Mouse (Mus musculus): ENCODE measurements around the gene Scn10a. TPM values are rescaled to one million over a fixed set of nuclear protein-coding genes. Genes with fewer than 3 reads are reported as not detected.

The Scn10a gene
- polyA plus RNA-seq, 2 experiments: 0.10 TPM; not detected in 1

DNA sequence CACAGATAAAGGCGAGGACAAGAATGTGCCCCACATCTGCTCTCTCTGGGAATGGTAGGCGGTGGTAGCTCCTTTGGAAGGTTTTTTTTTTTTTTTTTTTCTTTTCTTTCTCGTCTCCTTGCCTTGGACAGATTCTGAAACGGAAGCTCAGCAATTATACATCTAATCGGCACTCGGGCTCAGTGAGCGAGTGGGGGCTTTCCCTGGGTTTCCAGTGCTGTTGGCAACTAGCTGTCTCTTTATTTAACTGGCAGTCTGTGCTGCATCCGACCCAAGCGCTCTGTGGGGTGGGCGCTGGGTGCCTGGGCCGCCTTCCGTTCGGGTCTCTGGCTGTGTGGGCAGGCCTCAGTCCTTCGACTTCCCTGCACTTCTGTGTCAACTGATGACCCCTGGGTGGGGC, 146.1 kb downstream of the Scn10a start:
- ATAC-seq (ENCODE audit: low FRiP score, low read depth): no peak
- no peak for DNase-seq (ENCODE audit: low spot score)
- Histone ChIP-seq H3K27me3 (ENCODE audit: control insufficient read depth, insufficient read depth, low read length) (peaks cover 56% of the 10 kb centered on the region), H3K4me3 (replicated peaks; ENCODE audit: low read length) (no peak overlapping the region), H3K9ac (ENCODE audit: low read depth, low read length, severe bottlenecking) (no peak overlapping the region), H3K4me1 (ENCODE audit: control insufficient read depth, insufficient read depth, low read length) (no peaks in the 10 kb centered on the region), H3K36me3 (ENCODE audit: control insufficient read depth, insufficient read depth, low read length) (no peaks in the 10 kb centered on the region), H3K4me2 (replicated peaks; ENCODE audit: low read depth, low read length, severe bottlenecking) (no peak overlapping the region), H3K27ac (replicated peaks; ENCODE audit: low read depth, low read length) (no peak overlapping the region), H3K9me3 (ENCODE audit: control insufficient read depth, low read length) (no peaks in the 10 kb centered on the region)
- 45% methylated on average over 14 of the region's 14 CpGs for WGBS
- no peak for TF ChIP-seq POLR2A (IDR thresholded peaks at IDR 0.05; ENCODE audit: borderline replicate concordance, extremely low read depth, insufficient read depth, insufficient read length)

DNA sequence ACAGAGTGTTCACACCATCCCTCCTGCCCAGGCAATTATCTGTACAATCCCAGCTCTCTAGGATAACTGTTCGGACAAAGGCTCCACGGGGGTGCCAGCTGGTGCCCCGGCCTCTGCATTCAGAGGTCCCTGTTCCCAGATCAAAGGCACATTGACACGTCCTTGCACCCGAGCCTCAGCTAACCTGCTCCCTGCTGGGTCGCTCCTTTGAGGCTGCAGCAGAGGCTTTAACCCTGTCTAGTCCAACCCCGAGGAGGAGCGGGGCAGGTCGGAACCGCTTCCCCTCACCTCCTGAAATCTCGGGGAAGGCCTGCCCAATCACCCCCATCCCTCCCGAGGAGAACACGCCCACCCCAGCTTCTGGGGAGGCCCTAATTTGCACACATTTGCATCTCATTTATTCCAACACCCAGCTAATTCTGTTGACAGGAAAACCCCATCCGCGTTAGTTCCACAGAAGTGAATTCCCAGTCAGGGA, 147.7 kb downstream of the Scn10a start:
- Histone ChIP-seq H3K4me2 (replicated peaks; ENCODE audit: low read depth, low read length, severe bottlenecking) (no peak overlapping the region), H3K27me3 (ENCODE audit: control insufficient read depth, insufficient read depth, low read length) (peaks cover 41% of the 10 kb centered on the region), H3K9ac (ENCODE audit: low read depth, low read length, severe bottlenecking) (no peak overlapping the region), H3K27ac (replicated peaks; ENCODE audit: low read depth, low read length) (no peak overlapping the region), H3K9me3 (ENCODE audit: control insufficient read depth, low read length) (no peaks in the 10 kb centered on the region), H3K4me1 (ENCODE audit: control insufficient read depth, insufficient read depth, low read length) (no peaks in the 10 kb centered on the region), H3K4me3 (replicated peaks; ENCODE audit: low read length) (no peak overlapping the region), H3K36me3 (ENCODE audit: control insufficient read depth, insufficient read depth, low read length) (no peaks in the 10 kb centered on the region)
- no peak for DNase-seq (ENCODE audit: low spot score)
- WGBS: 3% methylated on average over 14 of the region's 15 CpGs
- ATAC-seq (ENCODE audit: low FRiP score, low read depth): no peak
- TF ChIP-seq POLR2A (IDR thresholded peaks at IDR 0.05; ENCODE audit: borderline replicate concordance, extremely low read depth, insufficient read depth, insufficient read length): no peak

DNA sequence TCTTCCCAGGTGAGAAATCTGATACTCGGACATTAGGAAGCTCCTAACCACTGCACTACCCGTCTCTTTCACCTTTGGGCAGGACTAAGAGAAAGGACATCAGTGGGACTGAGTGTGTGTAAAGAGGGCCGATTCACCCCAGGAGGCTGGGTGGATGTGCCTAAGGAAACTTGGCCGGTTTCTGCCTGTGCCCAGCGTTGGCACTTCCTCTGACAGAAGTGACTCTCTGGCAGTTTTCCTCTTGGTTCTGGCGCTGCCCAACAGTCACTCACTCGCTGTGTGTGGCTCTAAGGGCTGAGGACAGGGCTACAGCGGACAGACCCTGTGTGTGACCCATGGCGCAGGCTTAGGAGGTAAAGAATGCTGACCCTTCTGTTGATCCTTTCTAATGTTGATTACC, 148.5 kb downstream of the Scn10a start:
- no peak overlapping the region for H3K4me3 ChIP-seq (replicated peaks; ENCODE audit: low read length)
- no peak overlapping the region for H3K27ac ChIP-seq (replicated peaks; ENCODE audit: low read depth, low read length)
- H3K36me3 ChIP-seq (ENCODE audit: control insufficient read depth, insufficient read depth, low read length): no peaks in the 10 kb centered on the region
- TF ChIP-seq POLR2A (IDR thresholded peaks at IDR 0.05; ENCODE audit: borderline replicate concordance, extremely low read depth, insufficient read depth, insufficient read length): no peak
- 12% methylated on average over 9 of the region's 9 CpGs for WGBS
- no peak for ATAC-seq (ENCODE audit: low FRiP score, low read depth)
- peaks cover 33% of the 10 kb centered on the region for H3K27me3 ChIP-seq (ENCODE audit: control insufficient read depth, insufficient read depth, low read length)
- H3K4me1 ChIP-seq (ENCODE audit: control insufficient read depth, insufficient read depth, low read length): no peaks in the 10 kb centered on the region
- no peaks in the 10 kb centered on the region for H3K9me3 ChIP-seq (ENCODE audit: control insufficient read depth, low read length)
- no peak overlapping the region for H3K4me2 ChIP-seq (replicated peaks; ENCODE audit: low read depth, low read length, severe bottlenecking)
- DNase-seq (ENCODE audit: low spot score): no peak
- no peak overlapping the region for H3K9ac ChIP-seq (ENCODE audit: low read depth, low read length, severe bottlenecking)

DNA sequence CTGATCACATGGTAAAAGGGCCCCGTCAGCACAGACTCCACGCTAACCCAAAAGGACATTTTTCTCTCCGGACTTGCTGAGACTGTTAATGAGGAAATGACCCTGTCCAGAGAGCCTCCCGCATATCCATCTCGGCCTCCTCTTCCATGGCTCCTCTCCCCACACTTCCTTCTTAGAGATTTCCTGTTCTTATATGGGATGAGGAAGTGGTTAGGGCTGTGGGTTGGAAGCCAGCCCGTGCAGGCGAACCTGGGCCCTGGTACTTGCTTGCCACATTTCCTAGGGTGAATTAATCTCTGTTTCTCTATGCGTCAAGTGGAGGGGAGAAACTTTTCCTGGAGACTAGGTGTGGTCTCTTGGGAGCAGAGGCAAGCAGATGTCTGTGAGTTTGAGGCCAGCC, 150.4 kb downstream of the Scn10a start:
- 70% methylated on average over 8 of the region's 8 CpGs for WGBS
- H3K9ac ChIP-seq (ENCODE audit: low read depth, low read length, severe bottlenecking): no peak overlapping the region
- H3K4me2 ChIP-seq (replicated peaks; ENCODE audit: low read depth, low read length, severe bottlenecking): no peak overlapping the region
- H3K36me3 ChIP-seq (ENCODE audit: control insufficient read depth, insufficient read depth, low read length): no peaks in the 10 kb centered on the region
- no peaks in the 10 kb centered on the region for H3K9me3 ChIP-seq (ENCODE audit: control insufficient read depth, low read length)
- no peak overlapping the region for H3K4me3 ChIP-seq (replicated peaks; ENCODE audit: low read length)
- no peak overlapping the region for H3K27ac ChIP-seq (replicated peaks; ENCODE audit: low read depth, low read length)
- TF ChIP-seq POLR2A (IDR thresholded peaks at IDR 0.05; ENCODE audit: borderline replicate concordance, extremely low read depth, insufficient read depth, insufficient read length): no peak
- DNase-seq (ENCODE audit: low spot score) (no peak), ATAC-seq (ENCODE audit: low FRiP score, low read depth) (no peak)
- H3K27me3 ChIP-seq (ENCODE audit: control insufficient read depth, insufficient read depth, low read length): peaks cover 19% of the 10 kb centered on the region
- H3K4me1 ChIP-seq (ENCODE audit: control insufficient read depth, insufficient read depth, low read length): no peaks in the 10 kb centered on the region

DNA sequence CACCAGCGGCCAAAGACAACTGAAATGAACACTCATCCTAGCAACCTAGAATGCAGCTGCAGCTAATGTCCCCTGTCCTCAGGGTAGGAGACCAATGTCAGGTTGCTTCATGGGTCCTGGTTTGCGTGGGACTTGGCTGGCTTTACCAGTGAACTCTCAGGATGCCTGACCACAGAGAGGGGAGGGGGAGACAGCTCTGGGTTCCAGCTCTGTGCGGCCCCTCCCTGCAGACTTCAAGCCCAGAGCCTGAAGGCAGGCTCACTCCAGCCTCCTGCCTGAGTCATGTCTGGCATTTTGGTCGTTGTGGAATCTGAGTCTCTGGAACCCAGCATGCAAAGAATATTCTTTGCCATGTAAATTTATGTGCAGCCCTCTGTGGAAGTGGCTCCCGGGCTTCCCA, 151.3 kb downstream of the Scn10a start:
- no peak for ATAC-seq (ENCODE audit: low FRiP score, low read depth)
- TF ChIP-seq POLR2A (IDR thresholded peaks at IDR 0.05; ENCODE audit: borderline replicate concordance, extremely low read depth, insufficient read depth, insufficient read length): no peak

DNA sequence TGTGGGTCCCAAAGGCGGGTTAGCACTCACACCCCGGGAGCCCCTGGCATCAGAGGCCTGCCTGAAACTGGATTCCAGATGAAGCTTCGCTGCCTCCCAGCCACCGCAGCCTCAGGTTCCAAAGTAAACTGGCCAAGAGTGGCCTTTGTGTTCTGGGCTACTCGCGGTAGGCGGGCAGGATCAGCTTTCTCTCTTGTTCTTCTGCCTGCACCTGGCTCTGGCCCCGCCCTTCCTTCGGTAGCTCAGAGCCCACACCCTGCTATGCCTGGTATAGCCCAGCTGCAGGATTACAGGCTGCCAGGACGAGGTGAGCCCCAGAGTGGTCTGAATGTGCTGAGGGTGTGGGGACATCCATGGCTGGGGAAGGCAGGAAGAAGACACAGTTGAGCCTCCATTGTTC, 152.9 kb downstream of the Scn10a start:
- WGBS: 5% methylated on average over 10 of the region's 10 CpGs
- H3K27ac ChIP-seq (replicated peaks; ENCODE audit: low read depth, low read length): no peak overlapping the region
- H3K9me3 ChIP-seq (ENCODE audit: control insufficient read depth, low read length): no peaks in the 10 kb centered on the region
- H3K9ac ChIP-seq (ENCODE audit: low read depth, low read length, severe bottlenecking): no peak overlapping the region
- no peak for TF ChIP-seq POLR2A (IDR thresholded peaks at IDR 0.05; ENCODE audit: borderline replicate concordance, extremely low read depth, insufficient read depth, insufficient read length)
- H3K4me3 ChIP-seq (replicated peaks; ENCODE audit: low read length): no peak overlapping the region
- ATAC-seq (ENCODE audit: low FRiP score, low read depth) (no peak), DNase-seq (ENCODE audit: low spot score) (no peak)
- no peak overlapping the region for H3K4me2 ChIP-seq (replicated peaks; ENCODE audit: low read depth, low read length, severe bottlenecking)
- peaks cover 8% of the 10 kb centered on the region; the same call in 1 of the 2 replicates for H3K27me3 ChIP-seq (ENCODE audit: control insufficient read depth, insufficient read depth, low read length)
- H3K4me1 ChIP-seq (ENCODE audit: control insufficient read depth, insufficient read depth, low read length): no peaks in the 10 kb centered on the region
- no peaks in the 10 kb centered on the region for H3K36me3 ChIP-seq (ENCODE audit: control insufficient read depth, insufficient read depth, low read length)

More for the DNA sequence above, 151.3 kb downstream of the Scn10a start:
- H3K9me3 ChIP-seq (ENCODE audit: control insufficient read depth, low read length): no peaks in the 10 kb centered on the region
- no peak for DNase-seq (ENCODE audit: low spot score)
- H3K4me2 ChIP-seq (replicated peaks; ENCODE audit: low read depth, low read length, severe bottlenecking): no peak overlapping the region
- H3K9ac ChIP-seq (ENCODE audit: low read depth, low read length, severe bottlenecking): no peak overlapping the region
- peaks cover 19% of the 10 kb centered on the region for H3K27me3 ChIP-seq (ENCODE audit: control insufficient read depth, insufficient read depth, low read length)
- H3K4me1 ChIP-seq (ENCODE audit: control insufficient read depth, insufficient read depth, low read length): no peaks in the 10 kb centered on the region
- no peak overlapping the region for H3K4me3 ChIP-seq (replicated peaks; ENCODE audit: low read length)
- H3K36me3 ChIP-seq (ENCODE audit: control insufficient read depth, insufficient read depth, low read length): no peaks in the 10 kb centered on the region
- WGBS: 70% methylated on average over 5 of the region's 5 CpGs
- no peak overlapping the region for H3K27ac ChIP-seq (replicated peaks; ENCODE audit: low read depth, low read length)
